Mouse (Mus musculus): ENCODE measurements around the gene Lilr4b.
"Not testable (repeated sequence)": the region's sequence is repeated elsewhere in the genome, so short reads cannot be mapped to it uniquely, and the experiment has no call there.

Gene Lilr4b

GRCm38 (mm10) chr10:51480397-51480796 lies at the start of gene Lilr4b, which contains the start of gene Gm49339:
TSS of gene Lilr4b (plus strand) at chr10:51480632.
TSS of gene Gm49339 (plus strand) at chr10:51480612.
- DNase-seq (ENCODE audit: low spot score in 2 of 2): not testable (repeated sequence)

DNA sequence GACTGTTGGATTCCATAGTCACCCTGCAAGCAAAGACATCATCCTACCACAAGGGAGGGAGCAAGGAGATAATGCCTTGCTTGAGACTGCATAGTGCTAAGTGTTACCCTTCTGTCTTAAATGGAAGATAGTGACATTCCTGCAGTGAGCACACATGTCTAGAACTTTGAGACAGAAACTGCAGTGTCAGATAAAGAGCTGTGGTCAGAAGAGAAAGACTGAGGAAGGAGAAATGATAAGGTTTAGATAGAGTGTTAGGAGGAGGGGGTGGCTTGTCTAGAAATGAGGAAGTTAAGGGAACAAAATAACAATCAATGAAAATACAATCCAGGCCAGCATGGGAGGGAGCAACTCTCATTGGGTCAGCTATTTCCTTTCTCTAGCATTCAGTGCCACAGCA lies 47.5 kb upstream of the Lilr4b start:
- no peak for DNase-seq (ENCODE audit: low spot score in 2 of 2)

- DNase-seq (ENCODE audit: low spot score in 2 of 2): no peak
These were observed 44.7 kb upstream of the Lilr4b start for GRCm38 (mm10) chr10:51435684-51436083.

GRCm38 (mm10) chr10:51451610-51452009 lies 28.8 kb upstream of the Lilr4b start:
- DNase-seq (ENCODE audit: low spot score in 2 of 2): no peak

DNA sequence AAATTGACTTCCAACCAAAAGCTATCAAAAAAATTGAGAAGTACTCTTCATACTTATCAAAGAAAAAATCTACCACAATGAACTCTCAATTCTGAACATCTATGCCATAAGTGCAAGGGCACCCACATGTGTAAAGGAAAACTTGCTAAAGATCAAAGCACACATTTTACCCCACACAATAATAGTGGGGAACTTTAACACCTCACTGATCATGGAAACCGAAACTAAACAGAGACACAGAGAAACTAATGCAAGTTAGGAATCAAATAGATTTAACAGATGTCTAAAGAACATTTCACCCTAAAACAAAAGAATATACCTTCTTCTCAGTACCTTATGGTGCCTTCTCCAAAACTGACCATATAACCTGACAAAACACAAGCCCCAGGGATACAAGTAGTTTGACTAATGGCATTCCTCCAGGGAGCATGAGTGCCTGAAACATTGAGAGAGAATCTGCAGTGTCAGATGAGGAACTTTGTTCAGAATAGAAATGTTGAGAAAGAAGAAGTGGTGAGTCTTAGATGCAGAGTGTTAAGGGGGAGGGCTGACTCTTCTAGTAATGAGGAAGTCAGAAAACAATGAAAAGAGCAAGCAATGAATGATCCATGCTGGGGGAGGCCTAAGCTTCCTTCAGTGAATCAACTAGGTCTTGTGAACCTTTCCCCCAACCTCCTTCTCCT lies 26.7 kb upstream of the Lilr4b start:
- peak; percentile 44 to 65 for DNase-seq (ENCODE audit: low spot score in 2 of 2)

DNA sequence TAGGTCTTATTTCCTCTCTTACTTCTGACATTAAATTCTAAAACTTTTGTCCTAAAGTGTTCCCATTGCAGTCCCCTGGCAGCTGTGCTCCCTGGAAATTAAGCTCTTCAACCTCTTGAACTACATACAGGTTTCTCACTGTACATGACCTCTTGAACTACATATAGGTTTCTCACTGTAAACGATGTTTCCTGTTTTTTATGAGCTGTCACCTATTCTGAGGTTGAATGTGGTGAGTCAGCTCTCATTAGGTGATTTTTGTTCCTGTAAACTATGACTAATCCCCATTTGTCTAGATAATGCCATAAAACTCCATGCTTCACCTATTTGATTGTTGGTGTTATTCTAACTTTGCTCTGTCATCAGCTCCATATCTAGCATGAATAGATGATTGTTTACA lies 26.1 kb upstream of the Lilr4b start:
- DNase-seq (ENCODE audit: low spot score in 2 of 2): peak; percentile 10 to 35

DNA sequence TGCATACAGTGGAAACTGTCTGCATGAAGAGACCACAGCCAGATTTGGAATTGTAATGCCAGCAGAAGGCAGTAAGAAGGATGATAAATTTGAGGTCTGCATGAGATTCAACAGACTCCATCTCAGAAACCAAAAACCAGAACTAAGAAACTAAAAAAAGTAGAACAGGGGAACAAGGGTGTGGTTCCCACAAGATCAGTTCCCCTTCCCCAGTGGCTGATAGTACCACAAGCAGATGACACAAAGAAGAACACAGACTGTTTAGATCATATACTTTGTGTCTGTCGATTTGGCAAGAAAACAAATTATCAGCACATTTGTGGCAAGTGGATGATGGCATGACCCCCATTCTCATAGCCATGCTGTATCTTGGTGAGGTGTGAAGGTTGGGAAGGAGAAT lies 24.7 kb upstream of the Lilr4b start:
- DNase-seq (ENCODE audit: low spot score in 2 of 2): peak; percentile 60 to 68

DNA sequence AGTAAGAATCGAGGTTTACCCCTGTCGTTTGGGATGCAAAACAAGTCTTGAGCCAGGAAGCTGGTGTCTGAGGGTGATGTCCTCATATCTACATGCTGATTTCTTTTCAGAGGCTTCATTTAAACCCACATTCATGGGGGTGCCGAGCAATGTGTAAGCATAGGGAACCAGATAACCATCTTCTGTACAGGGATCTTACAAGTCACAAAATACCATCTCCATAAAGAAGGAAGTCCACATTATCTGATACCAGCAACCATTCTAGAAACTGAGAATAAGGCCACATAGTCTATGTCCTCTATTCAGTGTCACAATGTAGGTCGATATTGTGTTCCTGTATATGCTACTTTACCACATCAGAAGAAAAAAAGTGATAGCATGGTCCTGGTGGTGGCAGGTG lies 24.1 kb upstream of the Lilr4b start:
- DNase-seq (ENCODE audit: low spot score in 2 of 2): no peak

GRCm38 (mm10) chr10:51463800-51464199 lies 16.6 kb upstream of the Lilr4b start:
- DNase-seq (ENCODE audit: low spot score in 2 of 2): not testable (repeated sequence)

DNA sequence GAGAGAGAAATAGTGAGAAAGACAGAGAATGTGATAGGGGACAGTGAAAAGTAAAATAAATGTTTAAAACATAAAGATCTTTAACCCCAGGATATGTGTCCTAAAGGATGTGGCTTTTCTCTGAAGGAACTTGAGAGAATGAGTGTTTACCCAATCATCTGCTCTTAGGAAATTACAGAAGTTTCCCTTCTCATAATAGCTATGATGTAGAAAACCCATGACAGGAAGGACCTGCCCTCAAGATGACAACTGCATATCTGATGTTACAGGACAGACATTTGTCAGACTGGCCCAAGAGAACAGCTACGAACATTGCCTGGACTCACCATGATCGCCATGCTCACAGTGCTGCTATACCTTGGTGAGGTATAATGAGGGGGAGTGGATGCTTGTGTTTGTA lies 10.3 kb downstream of the Lilr4b start, which contains the start of gene Lilrb4a:
Gene Lilrb4a (plus strand): TSS at position 266 of the 400 bp plus-strand sequence.
- DNase-seq (ENCODE audit: low spot score in 2 of 2): not testable (repeated sequence)

DNA sequence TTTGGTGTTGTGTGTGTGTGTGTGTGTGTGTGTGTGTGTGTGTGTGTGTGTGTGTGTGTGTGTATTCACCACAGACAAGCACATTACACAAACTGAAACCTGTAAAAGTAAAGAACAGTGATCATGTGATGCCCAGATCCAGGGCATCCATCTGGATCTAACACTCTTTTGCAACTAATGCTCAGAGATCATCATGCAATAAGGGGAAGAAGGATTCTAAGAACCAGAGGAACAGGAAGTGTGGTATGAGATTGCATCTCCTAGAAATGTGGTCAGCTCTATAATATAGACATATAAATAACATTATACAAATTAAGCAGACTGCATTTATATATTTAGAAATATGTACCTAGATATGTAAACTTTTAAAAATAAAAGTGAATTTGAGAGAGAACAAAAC lies 39.6 kb downstream of the Lilr4b start:
- no peak for DNase-seq (ENCODE audit: low spot score in 2 of 2)

DNA sequence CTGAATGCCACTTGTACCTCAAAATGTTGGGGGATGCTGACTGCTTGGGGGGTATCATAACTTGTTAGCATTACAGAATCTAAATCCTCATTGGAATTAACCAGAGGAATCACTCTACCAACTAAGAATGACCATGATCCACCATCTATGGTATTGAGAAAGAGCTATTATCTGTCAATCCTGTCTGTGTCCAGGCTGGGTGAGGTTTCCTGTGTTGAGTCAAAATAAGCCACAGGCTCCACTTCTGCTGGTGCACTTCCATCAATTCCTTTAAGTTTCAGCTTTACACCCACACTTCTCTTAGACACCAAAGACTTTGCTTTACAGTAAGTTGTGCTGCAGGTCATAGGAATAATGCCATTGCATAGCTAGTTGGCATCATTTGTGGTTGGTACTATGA lies 41.0 kb downstream of the Lilr4b start:
- DNase-seq (ENCODE audit: low spot score in 2 of 2): no peak

- DNase-seq (ENCODE audit: low spot score in 2 of 2): no peak
These were observed 45.7 kb downstream of the Lilr4b start for GRCm38 (mm10) chr10:51526090-51526489.

DNA sequence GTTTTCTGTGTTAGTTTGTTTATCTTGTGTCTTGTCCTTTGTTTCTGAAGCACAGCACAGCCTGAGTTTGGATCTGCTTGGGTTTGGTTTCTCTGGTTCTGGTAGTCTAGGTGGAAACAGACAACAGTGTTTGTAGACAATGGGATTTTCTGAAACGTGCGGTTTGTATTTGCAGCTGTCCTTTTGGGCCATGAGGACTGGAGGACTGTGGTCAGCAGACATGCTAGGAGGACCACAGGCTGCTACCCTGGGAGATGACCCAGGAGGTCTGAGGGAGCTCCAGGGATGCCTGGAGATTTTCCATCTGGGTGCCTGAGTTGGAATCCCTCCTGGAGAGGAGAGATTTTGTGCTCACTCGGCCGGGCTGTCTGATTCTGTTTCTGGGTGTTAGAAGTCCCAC lies 46.2 kb downstream of the Lilr4b start:
- no peak for DNase-seq (ENCODE audit: low spot score in 2 of 2)

- no peak for DNase-seq (ENCODE audit: low spot score in 2 of 2)
These were observed 48.5 kb downstream of the Lilr4b start for GRCm38 (mm10) chr10:51528840-51529434.

- no peak for DNase-seq (ENCODE audit: low spot score in 2 of 2)
These were observed 49.1 kb downstream of the Lilr4b start for GRCm38 (mm10) chr10:51529497-51529896.

GRCm38 (mm10) chr10:51530813-51531212 lies 50.4 kb downstream of the Lilr4b start:
- DNase-seq (ENCODE audit: low spot score in 2 of 2): no peak

Measured in spleen, postnatal 36 days (tissue).